Mouse (Mus musculus) hindbrain, postnatal 0 days (tissue): Measurements from ENCODE around the gene Dcpp1. TPM values are rescaled to one million over a fixed set of nuclear protein-coding genes. Genes with fewer than 3 reads are reported as not detected.

ENCODE experiments used
- ATAC-seq: fragments of 200-750 bp; cut with Nextera tagmentation; 2 replicates; pipeline ENCODE4 v1.8.0; 2017; ENCODE audit warnings: mild to moderate bottlenecking, moderate TSS enrichment, moderate library complexity
- DNase-seq: peaks from one replicate; pipeline ENCODE4 v3.0.0-alpha.2; 2015; ENCODE audit warnings: low spot score
- H3K27ac ChIP-seq: fragments of 300-500 bp; sonication (generic); 2 replicates; pipeline ENCODE4 v1.5.1; 2014; ENCODE audit warnings: mild to moderate bottlenecking
- H3K27me3 ChIP-seq: fragments of 300-500 bp; sonication (generic); 2 replicates; pipeline ENCODE4 v1.6.1; 2014; ENCODE audit warnings: low read length, mixed read lengths; ENCODE audit not compliant: insufficient read depth
- H3K36me3 ChIP-seq: fragments of 300-500 bp; sonication (generic); 2 replicates; pipeline ENCODE4 v1.6.1; 2014; ENCODE audit warnings: low read length, mixed read lengths; ENCODE audit not compliant: insufficient read depth
- H3K4me1 ChIP-seq: fragments of 300-500 bp; sonication (generic); 2 replicates; pipeline ENCODE4 v1.6.1; 2014; ENCODE audit warnings: antibody characterized with exemption, low read length, mixed read lengths; ENCODE audit not compliant: insufficient read depth
- H3K4me2 ChIP-seq: fragments of 300-500 bp; sonication (generic); 2 replicates; pipeline ENCODE4 v1.6.1; 2014; ENCODE audit warnings: low read depth, mild to moderate bottlenecking, low read length, moderate library complexity, mixed read lengths
- H3K4me3 ChIP-seq: fragments of 300-500 bp; sonication (generic); 2 replicates; pipeline ENCODE4 v1.5.1; 2014; ENCODE audit warnings: low read length
- H3K9ac ChIP-seq: fragments of 300-500 bp; sonication (generic); replicated peaks from 2 replicates; pipeline ENCODE4 v1.6.1; 2014; ENCODE audit warnings: mild to moderate bottlenecking, low read length, moderate library complexity, mixed read lengths
- H3K9me3 ChIP-seq: fragments of 300-500 bp; sonication (generic); 2 replicates; pipeline ENCODE4 v1.6.1; 2016; ENCODE audit warnings: low read length, mixed read lengths
- CTCF ChIP-seq: IDR thresholded peaks from 2 replicates; pipeline ENCODE4 v1.5.1; 2016; ENCODE audit warnings: antibody characterized with exemption, control low read depth, low read depth
- WGBS: fragments of 180-500 bp; shearing (Covaris S2); extraction: QIAGEN DNeasy Blood & Tissue Kit; methylation state at CpG from one replicate; pipeline ENCODE4 v1.1.7; 2014; 5-methylcytosine and 5-hydroxymethylcytosine counted together
- polyA plus RNA-seq: library from polyadenylated mRNA; unstranded; fragments of >200 nt; fragmentation: Nextera tagmentation; extraction: Ambion mirVana; gene quantifications from 2 replicates; pipeline ENCODE4 v1.2.1, GENCODE M21; 2015
- total RNA-seq: library from RNA; depleted of rRNA; stranded (reverse); fragments of >200 nt; gene quantifications from 2 replicates; pipeline ENCODE4 v1.2.3, GENCODE M21; 2014; rRNA removed

Dcpp1 gene
- total and polyA plus RNA-seq, 2 experiments from 2014 or later: not detected

DNA sequence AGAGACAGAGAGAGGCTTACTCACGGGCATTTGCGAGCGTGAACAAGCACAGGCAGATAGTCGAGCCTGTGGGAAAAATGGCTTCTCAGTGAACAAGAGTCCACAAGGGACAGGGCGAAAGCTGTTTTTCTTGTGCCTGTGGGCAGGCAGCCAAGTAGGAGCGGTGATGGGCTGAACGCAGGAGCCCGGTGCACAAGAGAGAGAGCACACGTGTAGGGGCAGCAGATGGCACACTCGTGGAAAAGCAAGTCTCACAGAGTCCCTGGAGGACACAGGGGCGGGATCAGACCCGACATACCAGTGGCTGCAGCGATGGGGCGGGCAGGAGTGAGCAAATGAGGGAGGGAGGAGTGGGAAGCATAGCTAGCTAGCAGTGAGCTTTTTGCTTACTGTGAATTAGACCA lies 44.4 kb downstream of the Dcpp1 start:
- ATAC-seq (peak; percentile 89), DNase-seq (peak; percentile 91)
- under 1% methylated on average over 14 of the region's 14 CpGs for WGBS
- H3K36me3 ChIP-seq: no peaks in the 10 kb centered on the region
- H3K4me3 ChIP-seq: peak overlapping the region; percentile 54
- H3K9me3 ChIP-seq: no peaks in the 10 kb centered on the region
- peak overlapping the region; percentile 94 for H3K27ac ChIP-seq
- H3K4me1 ChIP-seq: no peaks in the 10 kb centered on the region
- TF ChIP-seq CTCF: peak; percentile 19
- H3K4me2 ChIP-seq: peak overlapping the region; percentile 74
- H3K9ac ChIP-seq: peak overlapping the region; percentile 50
- H3K27me3 ChIP-seq: no peaks in the 10 kb centered on the region

DNA sequence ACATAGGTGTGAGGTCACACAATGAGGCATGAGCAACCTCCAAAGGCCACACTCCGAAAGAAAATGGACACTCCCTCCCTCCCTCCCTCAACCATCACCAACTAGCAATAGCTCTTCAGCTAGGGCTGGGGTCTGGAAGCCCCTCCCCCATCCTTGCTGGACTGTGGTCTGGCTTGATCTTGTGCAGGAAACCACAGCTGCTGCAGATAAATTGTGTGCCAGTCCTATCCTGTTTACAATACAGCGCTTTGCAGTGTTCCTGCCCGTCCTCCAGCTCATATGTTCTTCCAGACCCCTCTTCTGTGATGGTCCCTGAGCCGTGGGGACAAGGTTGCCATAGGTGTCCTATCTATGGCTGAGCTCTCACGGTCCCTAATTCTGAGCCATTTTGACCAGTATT lies 50.5 kb downstream of the Dcpp1 start:
- no peaks in the 10 kb centered on the region for H3K36me3 ChIP-seq
- no peak for DNase-seq
- no peak for ATAC-seq
- H3K9me3 ChIP-seq: no peaks in the 10 kb centered on the region
- no peaks in the 10 kb centered on the region for H3K4me1 ChIP-seq
- no peak overlapping the region for H3K4me2 ChIP-seq
- no peak overlapping the region for H3K9ac ChIP-seq
- TF ChIP-seq CTCF: no peak
- H3K4me3 ChIP-seq: no peak overlapping the region
- WGBS: 88% methylated on average over 5 of the region's 5 CpGs
- H3K27ac ChIP-seq: no peak overlapping the region
- H3K27me3 ChIP-seq: no peaks in the 10 kb centered on the region

Other genes with a start within 250 kb of the Dcpp1 start
- gene Mmp25, start 235.6 kb upstream of the Dcpp1 start, total RNA-seq: 0.65 and 1.2 TPM in 2 replicates
- 1.2 and 1.3 TPM in 2 replicates for gene Mmp25, start 235.6 kb upstream of the Dcpp1 start, polyA plus RNA-seq
- not detected in 2 replicates for gene Bicdl2, start 220.4 kb upstream of the Dcpp1 start, total RNA-seq
- gene Bicdl2, start 220.4 kb upstream of the Dcpp1 start, polyA plus RNA-seq: 0.11 and 0.18 TPM in 2 replicates
- gene Hcfc1r1, start 207.3 kb upstream of the Dcpp1 start, total RNA-seq: 107 and 126 TPM in 2 replicates
- gene Hcfc1r1, start 207.3 kb upstream of the Dcpp1 start, polyA plus RNA-seq: 209 and 217 TPM in 2 replicates
- gene Thoc6, start 207.0 kb upstream of the Dcpp1 start, total RNA-seq: 16.1 and 28.1 TPM in 2 replicates
- gene Thoc6, start 207.0 kb upstream of the Dcpp1 start, polyA plus RNA-seq: 28.4 and 29.1 TPM in 2 replicates
- 5.5 and 8.7 TPM in 2 replicates for gene Tnfrsf12a, start 203.4 kb upstream of the Dcpp1 start, total RNA-seq
- 7.3 and 7.7 TPM in 2 replicates for gene Tnfrsf12a, start 203.4 kb upstream of the Dcpp1 start, polyA plus RNA-seq
- gene Cldn6, start 201.6 kb upstream of the Dcpp1 start, total RNA-seq: 0.75 and 1.0 TPM in 2 replicates
- gene Cldn6, start 201.6 kb upstream of the Dcpp1 start, polyA plus RNA-seq: 0.33 and 0.34 TPM in 2 replicates
- gene Cldn9, start 196.8 kb upstream of the Dcpp1 start, total RNA-seq: 1.0 and 1.9 TPM in 2 replicates
- 1.1 and 1.2 TPM in 2 replicates for gene Cldn9, start 196.8 kb upstream of the Dcpp1 start, polyA plus RNA-seq
- gene 1520401A03Rik, start 158.1 kb upstream of the Dcpp1 start, total RNA-seq: not detected in 2 replicates
- 0.19 and 0.26 TPM in 2 replicates for gene 1520401A03Rik, start 158.1 kb upstream of the Dcpp1 start, polyA plus RNA-seq
- 27.1 and 27.8 TPM in 2 replicates for gene Pkmyt1, start 154.5 kb upstream of the Dcpp1 start, total RNA-seq
- gene Pkmyt1, start 154.5 kb upstream of the Dcpp1 start, polyA plus RNA-seq: 19.5 and 20.1 TPM in 2 replicates
- 102 and 120 TPM in 2 replicates for gene Paqr4, start 140.0 kb upstream of the Dcpp1 start, total RNA-seq
- 69.4 and 72.1 TPM in 2 replicates for gene Paqr4, start 140.0 kb upstream of the Dcpp1 start, polyA plus RNA-seq
- gene Kremen2, start 135.0 kb upstream of the Dcpp1 start, total RNA-seq: 1.2 and 2.0 TPM in 2 replicates
- 1.1 and 1.4 TPM in 2 replicates for gene Kremen2, start 135.0 kb upstream of the Dcpp1 start, polyA plus RNA-seq
- gene Flywch1, start 109.3 kb upstream of the Dcpp1 start, total RNA-seq: 230 and 258 TPM in 2 replicates
- gene Flywch1, start 109.3 kb upstream of the Dcpp1 start, polyA plus RNA-seq: 165 and 183 TPM in 2 replicates
- gene Flywch2, start 94.8 kb upstream of the Dcpp1 start, total RNA-seq: 63.3 and 83.8 TPM in 2 replicates
- gene Flywch2, start 94.8 kb upstream of the Dcpp1 start, polyA plus RNA-seq: 99.8 and 123 TPM in 2 replicates
- gene Srrm2, start 90.3 kb upstream of the Dcpp1 start, total RNA-seq: 133 and 144 TPM in 2 replicates
- 419 and 436 TPM in 2 replicates for gene Srrm2, start 90.3 kb upstream of the Dcpp1 start, polyA plus RNA-seq
- 755 and 1,410 TPM in 2 replicates for gene Elob, start 51.7 kb upstream of the Dcpp1 start, total RNA-seq
- 1,482 and 1,504 TPM in 2 replicates for gene Elob, start 51.7 kb upstream of the Dcpp1 start, polyA plus RNA-seq
- gene Prss33, start 44.8 kb upstream of the Dcpp1 start, total RNA-seq: not detected in 2 replicates
- gene Prss33, start 44.8 kb upstream of the Dcpp1 start, polyA plus RNA-seq: not detected in 2 replicates
- gene Prss32, start 37.0 kb upstream of the Dcpp1 start, total RNA-seq: not detected in 2 replicates
- 0.25 and 0.48 TPM in 2 replicates for gene Prss32, start 37.0 kb upstream of the Dcpp1 start, polyA plus RNA-seq
- gene Prss41, start 36.7 kb upstream of the Dcpp1 start, total RNA-seq: 0.37 TPM in 1 of 2 replicates, not detected in the other
- 0.90 and 1.3 TPM in 2 replicates for gene Prss41, start 36.7 kb upstream of the Dcpp1 start, polyA plus RNA-seq
- not detected in 2 replicates for gene Prss21, start 12.8 kb upstream of the Dcpp1 start, total RNA-seq
- gene Prss21, start 12.8 kb upstream of the Dcpp1 start, polyA plus RNA-seq: not detected in 2 replicates
- not detected in 2 replicates for gene Dcpp2, start within 50 bp of the Dcpp1 start, total RNA-seq
- not detected in 2 replicates for gene Dcpp2, start within 50 bp of the Dcpp1 start, polyA plus RNA-seq
- gene Dcpp3, start 36.6 kb downstream of the Dcpp1 start, total RNA-seq: not detected in 2 replicates
- gene Dcpp3, start 36.6 kb downstream of the Dcpp1 start, polyA plus RNA-seq: not detected in 2 replicates
- gene Sbp, start 60.8 kb downstream of the Dcpp1 start, total RNA-seq: not detected in 2 replicates
- gene Sbp, start 60.8 kb downstream of the Dcpp1 start, polyA plus RNA-seq: not detected in 2 replicates
- gene Sbpl, start 74.4 kb downstream of the Dcpp1 start, total RNA-seq: 1.4 TPM in 1 of 2 replicates, not detected in the other
- not detected in 2 replicates for gene Sbpl, start 74.4 kb downstream of the Dcpp1 start, polyA plus RNA-seq
- not detected in 2 replicates for gene Prss30, start 99.7 kb downstream of the Dcpp1 start, total RNA-seq
- not detected in 2 replicates for gene Prss30, start 99.7 kb downstream of the Dcpp1 start, polyA plus RNA-seq
- gene Prss22, start 117.2 kb downstream of the Dcpp1 start, total RNA-seq: 0.42 TPM in 1 of 2 replicates, not detected in the other
- gene Prss22, start 117.2 kb downstream of the Dcpp1 start, polyA plus RNA-seq: not detected in 2 replicates
- not detected in 2 replicates for gene Prss27, start 157.3 kb downstream of the Dcpp1 start, total RNA-seq
- 0.14 TPM in 1 of 2 replicates, not detected in the other for gene Prss27, start 157.3 kb downstream of the Dcpp1 start, polyA plus RNA-seq
- gene Kctd5, start 192.6 kb downstream of the Dcpp1 start, total RNA-seq: 106 and 109 TPM in 2 replicates
- gene Kctd5, start 192.6 kb downstream of the Dcpp1 start, polyA plus RNA-seq: 91.4 and 95.7 TPM in 2 replicates